Mouse (Mus musculus): ENCODE measurements around the gene Ifitm3. TPM values are rescaled to one million over a fixed set of nuclear protein-coding genes. Genes with fewer than 3 reads are reported as not detected.

Gene Ifitm3
- 21.7 and 24.9 TPM in 2 replicates for polyA plus RNA-seq (2015; fragmentation: Nextera tagmentation; extraction: Ambion mirVana)

DNA sequence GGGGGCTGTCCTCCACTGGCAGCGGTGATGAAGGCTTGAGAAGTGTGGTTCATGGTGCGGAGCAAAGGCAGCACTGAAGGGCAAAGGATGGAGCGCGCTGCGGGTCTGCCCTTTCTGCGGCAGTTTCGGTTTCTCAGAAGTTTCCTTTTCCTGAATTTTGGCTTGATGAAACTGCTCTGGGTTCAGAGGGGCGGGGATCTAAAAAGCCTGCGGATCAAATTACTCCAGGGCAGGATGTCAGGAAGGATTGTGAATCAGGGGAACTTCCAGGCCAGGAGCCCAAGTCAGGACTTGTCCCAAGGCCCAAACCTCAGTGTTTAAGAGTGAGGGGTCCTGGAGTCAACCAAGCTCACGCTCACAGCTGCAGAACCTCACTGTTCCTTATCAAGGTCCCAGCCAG is at the start of gene Ifitm3:
TSS of gene Ifitm3 (minus strand) at position 178 of the 400 bp plus-strand sequence.
- no peak for ATAC-seq (replicated peaks)
- 50% methylated on average over 10 of the region's 10 CpGs for WGBS
- Histone ChIP-seq H3K9ac (replicated peaks) (no peak within 1 kb of the TSS), H3K4me1 (peaks cover 5% of the 10 kb centered on the region; the same call in 1 of the 2 replicates), H3K4me3 (0 out of 2 replicates have a peak within 1 kb of the TSS, but pooled peaks have one; percentile 8), H3K4me2 (replicated peaks) (no peak within 1 kb of the TSS; the same call in 1 of the 2 replicates), H3K27me3 (no peaks in the 10 kb centered on the region), H3K27ac (replicated peaks) (no peak within 1 kb of the TSS), H3K36me3 (no peaks in the 10 kb centered on the region), H3K9me3 (no peaks in the 10 kb centered on the region)

DNA sequence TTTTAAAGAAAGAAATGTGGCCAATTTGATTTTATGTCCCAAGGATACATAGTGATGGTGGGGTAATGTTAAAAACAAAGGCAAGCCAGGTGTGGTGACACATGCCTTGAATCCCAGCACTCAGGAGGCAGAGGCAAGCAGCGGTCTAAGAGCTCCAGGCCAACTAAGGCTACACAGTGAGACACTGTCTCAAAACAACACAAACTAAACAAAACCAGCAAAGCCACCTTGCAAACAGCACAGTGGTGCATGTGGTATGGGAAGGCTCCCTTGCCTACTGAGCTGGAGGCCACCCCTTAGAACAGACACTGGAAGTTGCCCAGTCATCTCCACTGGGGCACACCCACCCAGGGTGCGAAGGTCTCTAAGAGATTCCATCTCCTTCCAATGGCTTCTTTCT is 49.4 kb upstream of the Ifitm3 start:
- Histone ChIP-seq H3K4me1 (peaks cover 28% of the 10 kb centered on the region), H3K27ac (replicated peaks) (peak overlapping the region; percentile 85), H3K9me3 (no peaks in the 10 kb centered on the region), H3K4me3 (peak overlapping the region; percentile 98), H3K9ac (replicated peaks) (peak overlapping the region; percentile 100), H3K27me3 (no peaks in the 10 kb centered on the region), H3K36me3 (peaks cover 13% of the 10 kb centered on the region), H3K4me2 (replicated peaks) (peak overlapping the region; percentile 86)
- ATAC-seq (replicated peaks): peak; percentile 5; the same call in 1 of the 2 replicates
- 78% methylated on average over 2 of the region's 2 CpGs for WGBS

DNA sequence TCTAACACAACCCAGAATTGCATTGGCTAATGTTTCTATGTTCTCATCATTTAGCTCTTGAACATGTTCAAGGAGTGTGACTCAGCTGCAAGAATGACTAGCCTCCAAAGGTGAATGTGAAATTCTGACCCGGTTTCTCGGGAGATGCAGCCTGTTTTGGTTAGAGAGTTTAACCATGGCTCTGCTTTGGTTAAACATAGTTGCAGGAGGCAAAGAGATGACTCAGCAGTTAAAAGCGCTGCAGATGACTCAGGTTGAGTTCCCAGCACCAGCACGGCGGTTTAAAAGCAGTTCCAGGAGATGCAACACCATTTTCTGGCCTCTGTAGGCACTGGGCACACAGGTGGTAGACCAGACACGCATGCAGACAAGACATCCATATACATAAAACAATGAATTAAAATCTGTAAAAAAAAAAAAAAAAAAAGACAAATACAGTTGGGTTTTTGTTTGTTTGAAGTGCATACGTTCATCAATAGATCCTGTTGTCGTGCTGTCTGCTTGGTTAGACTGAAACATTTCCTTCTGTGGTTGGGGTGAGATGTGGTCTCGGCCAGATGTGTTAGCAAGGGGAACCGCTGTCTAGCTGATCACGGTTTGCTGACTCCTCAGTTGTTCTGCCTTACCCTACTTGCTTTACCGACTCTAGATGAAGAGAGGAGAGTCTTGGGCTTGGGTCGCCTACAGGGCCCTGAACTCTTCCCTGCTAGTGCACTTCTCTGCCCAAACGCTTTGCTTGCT is 48.2 kb upstream of the Ifitm3 start:
- Histone ChIP-seq H3K27ac (replicated peaks) (no peak overlapping the region), H3K9me3 (no peaks in the 10 kb centered on the region), H3K36me3 (peaks cover 1% of the 10 kb centered on the region; the same call in 1 of the 2 replicates), H3K9ac (replicated peaks) (no peak overlapping the region), H3K27me3 (no peaks in the 10 kb centered on the region), H3K4me2 (replicated peaks) (no peak overlapping the region), H3K4me3 (no peak overlapping the region), H3K4me1 (peaks cover 28% of the 10 kb centered on the region)
- 94% methylated on average over 14 of the region's 14 CpGs for WGBS
- no peak for ATAC-seq (replicated peaks)

DNA sequence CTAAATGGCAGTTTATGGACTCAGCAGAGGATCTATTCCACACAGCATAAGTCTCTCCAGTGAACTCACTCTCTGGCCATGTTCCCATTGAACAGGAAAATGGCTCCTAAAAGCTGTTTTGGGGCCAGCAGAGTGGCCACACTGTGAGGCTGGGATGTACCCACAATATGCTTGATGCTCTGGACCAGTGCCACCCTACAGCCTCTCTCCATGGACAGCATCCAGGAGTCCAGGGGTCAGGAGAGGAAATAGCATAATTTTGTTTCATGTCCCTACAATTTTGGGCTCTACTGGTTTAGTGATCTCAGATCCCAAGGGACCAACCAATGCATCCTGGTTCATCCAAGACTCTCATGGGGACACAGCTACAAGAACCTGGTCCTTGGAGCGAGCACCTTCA is 47.0 kb upstream of the Ifitm3 start:
- ATAC-seq (replicated peaks): no peak
- 100% methylated on average over 1 of the region's 1 CpGs for WGBS

DNA sequence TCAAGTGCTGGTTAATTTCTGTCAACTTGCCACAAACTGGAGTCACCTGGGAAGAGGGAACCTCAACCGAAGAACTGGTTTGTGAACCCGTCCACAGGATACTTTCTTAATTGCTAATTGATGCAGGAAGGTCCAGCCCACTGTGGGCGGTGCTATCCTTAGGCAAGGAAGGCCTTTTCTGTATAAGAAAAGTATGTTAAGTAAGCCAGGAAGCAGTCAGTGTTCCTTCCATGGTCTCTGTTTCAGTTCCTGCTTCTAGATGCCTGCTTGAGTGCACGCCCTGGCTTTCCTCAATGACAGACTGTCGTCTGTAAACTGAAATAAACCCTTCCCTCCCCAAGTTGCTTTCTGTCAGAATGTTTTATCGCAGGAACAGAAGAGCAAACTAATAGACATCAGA is 46.4 kb upstream of the Ifitm3 start:
- H3K4me1 ChIP-seq: peaks cover 16% of the 10 kb centered on the region
- H3K27ac ChIP-seq (replicated peaks): no peak overlapping the region
- no peaks in the 10 kb centered on the region for H3K9me3 ChIP-seq
- ATAC-seq (replicated peaks): no peak
- no peaks in the 10 kb centered on the region for H3K36me3 ChIP-seq
- WGBS: 90% methylated on average over 6 of the region's 6 CpGs
- no peak overlapping the region for H3K9ac ChIP-seq (replicated peaks)
- no peak overlapping the region for H3K4me2 ChIP-seq (replicated peaks)
- H3K27me3 ChIP-seq: no peaks in the 10 kb centered on the region
- no peak overlapping the region for H3K4me3 ChIP-seq

More for the DNA sequence above, 47.0 kb upstream of the Ifitm3 start:
- Histone ChIP-seq H3K27ac (replicated peaks) (no peak overlapping the region), H3K9me3 (no peaks in the 10 kb centered on the region), H3K4me3 (no peak overlapping the region), H3K27me3 (no peaks in the 10 kb centered on the region), H3K4me2 (replicated peaks) (no peak overlapping the region), H3K9ac (replicated peaks) (no peak overlapping the region), H3K36me3 (no peaks in the 10 kb centered on the region), H3K4me1 (peaks cover 21% of the 10 kb centered on the region)

DNA sequence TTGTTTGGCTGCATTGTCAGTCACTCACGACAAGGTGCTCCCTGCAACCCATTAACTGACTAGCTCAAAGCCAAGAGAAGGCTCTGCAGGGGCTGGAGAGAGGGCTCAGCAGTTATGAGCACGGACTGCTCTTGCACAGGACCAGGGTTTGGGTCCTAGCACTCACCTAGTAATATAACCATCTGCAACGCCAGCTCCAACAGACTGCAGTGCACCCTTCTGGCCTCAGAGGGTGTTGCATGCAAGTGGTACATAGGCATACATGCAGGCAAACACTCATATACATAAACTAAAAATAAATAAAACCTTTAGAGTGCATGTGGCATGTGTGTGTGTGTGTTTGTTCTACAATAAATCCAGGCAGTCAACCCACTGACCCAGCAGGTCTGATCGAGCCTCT is 45.2 kb upstream of the Ifitm3 start:
- Histone ChIP-seq H3K27me3 (no peaks in the 10 kb centered on the region), H3K9ac (replicated peaks) (no peak overlapping the region), H3K4me1 (peaks cover 8% of the 10 kb centered on the region), H3K36me3 (no peaks in the 10 kb centered on the region), H3K4me2 (replicated peaks) (no peak overlapping the region), H3K4me3 (no peak overlapping the region), H3K27ac (replicated peaks) (no peak overlapping the region), H3K9me3 (no peaks in the 10 kb centered on the region)
- 85% methylated on average over 4 of the region's 4 CpGs for WGBS
- ATAC-seq (replicated peaks): no peak

DNA sequence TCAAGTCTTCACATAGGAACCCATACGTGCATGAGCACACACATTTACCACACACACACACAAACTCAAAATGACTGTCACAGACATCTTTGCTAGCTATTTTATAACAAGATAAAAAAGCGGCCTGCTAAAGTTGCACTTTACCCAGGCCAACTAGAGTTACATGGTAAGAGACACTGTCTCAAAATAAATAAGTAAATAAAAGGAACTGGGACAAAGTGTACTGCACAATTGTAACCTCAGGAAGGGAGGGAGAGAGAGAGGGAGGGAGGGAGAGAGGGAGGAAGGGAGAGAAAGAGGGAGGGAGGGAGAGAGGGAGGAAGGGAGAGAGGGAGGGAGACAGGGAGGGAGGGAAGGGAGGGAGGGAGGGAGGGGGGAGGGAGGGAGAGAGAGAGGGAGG is 41.9 kb upstream of the Ifitm3 start:
- peaks cover 10% of the 10 kb centered on the region for H3K4me1 ChIP-seq
- no peaks in the 10 kb centered on the region for H3K9me3 ChIP-seq
- H3K36me3 ChIP-seq: no peaks in the 10 kb centered on the region
- no peak for ATAC-seq (replicated peaks)
- H3K27me3 ChIP-seq: no peaks in the 10 kb centered on the region
- H3K27ac ChIP-seq (replicated peaks): no peak overlapping the region
- WGBS: 81% methylated on average over 2 of the region's 2 CpGs
- H3K4me2 ChIP-seq (replicated peaks): no peak overlapping the region
- no peak overlapping the region for H3K4me3 ChIP-seq
- H3K9ac ChIP-seq (replicated peaks): no peak overlapping the region

DNA sequence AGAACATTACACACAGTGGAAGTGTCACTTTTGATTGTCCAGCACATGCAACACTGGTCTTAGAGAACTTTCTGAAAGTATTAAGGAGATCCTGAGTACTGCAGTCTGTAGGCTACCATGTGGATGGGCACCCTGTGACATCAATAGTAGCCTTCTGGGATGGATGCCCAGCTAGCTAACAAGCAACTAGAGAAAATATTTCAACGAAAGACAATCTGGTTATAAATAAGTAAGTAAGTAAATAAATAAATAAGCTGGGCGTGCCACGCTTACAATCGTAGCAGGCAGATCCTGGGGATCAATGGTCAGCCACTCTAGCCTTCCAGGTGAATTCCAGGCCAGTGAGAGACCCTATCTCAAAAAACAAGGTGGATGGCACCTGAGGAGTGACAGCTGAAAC is 41.4 kb upstream of the Ifitm3 start:
- H3K27me3 ChIP-seq: no peaks in the 10 kb centered on the region
- no peak overlapping the region for H3K4me3 ChIP-seq
- 94% methylated on average over 4 of the region's 4 CpGs for WGBS
- H3K9ac ChIP-seq (replicated peaks): no peak overlapping the region
- H3K9me3 ChIP-seq: no peaks in the 10 kb centered on the region
- H3K4me1 ChIP-seq: peaks cover 14% of the 10 kb centered on the region
- H3K27ac ChIP-seq (replicated peaks): no peak overlapping the region
- no peak for ATAC-seq (replicated peaks)
- H3K4me2 ChIP-seq (replicated peaks): no peak overlapping the region
- H3K36me3 ChIP-seq: no peaks in the 10 kb centered on the region

DNA sequence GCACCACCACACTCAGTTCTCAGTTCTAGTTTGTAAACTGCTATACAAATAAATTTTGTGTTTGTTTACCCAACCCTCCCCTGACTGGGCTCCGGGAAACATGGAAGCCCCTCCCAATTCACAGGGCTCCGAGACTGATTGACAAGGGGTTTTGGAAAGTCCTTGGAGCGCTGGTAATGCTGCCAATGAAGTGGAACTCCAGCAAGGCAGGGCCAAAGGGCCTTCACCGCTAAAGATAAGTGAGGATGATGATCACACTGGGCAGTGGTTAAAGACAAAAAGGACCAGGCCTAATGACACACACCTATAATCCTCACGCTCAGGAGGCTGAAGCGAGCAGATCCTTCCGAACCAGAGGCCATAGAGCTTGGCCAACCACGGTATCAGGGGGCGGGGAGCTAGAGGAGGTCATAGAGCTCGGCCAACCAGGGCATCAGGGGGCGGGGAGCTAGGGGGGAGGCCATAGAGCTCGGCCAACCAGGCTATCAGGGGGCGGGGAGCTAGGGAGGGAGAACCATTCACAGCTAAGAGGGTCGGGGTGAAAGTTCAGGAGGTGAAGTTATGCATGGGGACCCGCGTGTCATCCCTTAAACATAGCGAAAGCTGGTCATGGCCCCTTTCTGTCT is 40.6 kb upstream of the Ifitm3 start:
- H3K4me3 ChIP-seq: no peak overlapping the region
- H3K4me1 ChIP-seq: peaks cover 14% of the 10 kb centered on the region
- no peak overlapping the region for H3K27ac ChIP-seq (replicated peaks)
- H3K4me2 ChIP-seq (replicated peaks): no peak overlapping the region
- 76% methylated on average over 17 of the region's 17 CpGs for WGBS
- no peaks in the 10 kb centered on the region for H3K9me3 ChIP-seq
- no peaks in the 10 kb centered on the region for H3K27me3 ChIP-seq
- no peak for ATAC-seq (replicated peaks)
- H3K9ac ChIP-seq (replicated peaks): no peak overlapping the region
- H3K36me3 ChIP-seq: no peaks in the 10 kb centered on the region

DNA sequence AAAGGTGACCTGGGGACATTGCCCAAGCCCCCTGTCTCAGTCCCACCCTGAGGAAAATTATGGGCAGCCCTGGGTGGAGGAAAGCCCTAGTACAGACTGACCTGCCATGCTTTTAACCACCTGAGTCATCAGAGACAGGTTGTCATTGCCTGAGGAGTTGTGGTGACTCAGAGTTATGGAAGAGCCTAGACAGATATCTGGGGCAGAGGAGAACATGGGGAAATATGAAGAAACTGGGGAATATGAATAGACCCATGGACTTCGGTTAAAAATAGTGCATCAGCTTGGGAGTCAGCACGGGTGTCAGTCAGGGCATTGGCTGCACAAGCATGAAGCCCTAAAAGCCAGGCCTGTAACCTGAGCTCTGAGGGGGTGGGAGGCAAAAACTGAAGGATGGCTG is 38.8 kb upstream of the Ifitm3 start:
- Histone ChIP-seq H3K9me3 (no peaks in the 10 kb centered on the region), H3K27me3 (no peaks in the 10 kb centered on the region), H3K36me3 (no peaks in the 10 kb centered on the region), H3K4me2 (replicated peaks) (no peak overlapping the region), H3K9ac (replicated peaks) (no peak overlapping the region), H3K4me1 (peaks cover 14% of the 10 kb centered on the region), H3K4me3 (no peak overlapping the region), H3K27ac (replicated peaks) (no peak overlapping the region)
- WGBS: 91% methylated on average over 2 of the region's 2 CpGs
- no peak for ATAC-seq (replicated peaks)

DNA sequence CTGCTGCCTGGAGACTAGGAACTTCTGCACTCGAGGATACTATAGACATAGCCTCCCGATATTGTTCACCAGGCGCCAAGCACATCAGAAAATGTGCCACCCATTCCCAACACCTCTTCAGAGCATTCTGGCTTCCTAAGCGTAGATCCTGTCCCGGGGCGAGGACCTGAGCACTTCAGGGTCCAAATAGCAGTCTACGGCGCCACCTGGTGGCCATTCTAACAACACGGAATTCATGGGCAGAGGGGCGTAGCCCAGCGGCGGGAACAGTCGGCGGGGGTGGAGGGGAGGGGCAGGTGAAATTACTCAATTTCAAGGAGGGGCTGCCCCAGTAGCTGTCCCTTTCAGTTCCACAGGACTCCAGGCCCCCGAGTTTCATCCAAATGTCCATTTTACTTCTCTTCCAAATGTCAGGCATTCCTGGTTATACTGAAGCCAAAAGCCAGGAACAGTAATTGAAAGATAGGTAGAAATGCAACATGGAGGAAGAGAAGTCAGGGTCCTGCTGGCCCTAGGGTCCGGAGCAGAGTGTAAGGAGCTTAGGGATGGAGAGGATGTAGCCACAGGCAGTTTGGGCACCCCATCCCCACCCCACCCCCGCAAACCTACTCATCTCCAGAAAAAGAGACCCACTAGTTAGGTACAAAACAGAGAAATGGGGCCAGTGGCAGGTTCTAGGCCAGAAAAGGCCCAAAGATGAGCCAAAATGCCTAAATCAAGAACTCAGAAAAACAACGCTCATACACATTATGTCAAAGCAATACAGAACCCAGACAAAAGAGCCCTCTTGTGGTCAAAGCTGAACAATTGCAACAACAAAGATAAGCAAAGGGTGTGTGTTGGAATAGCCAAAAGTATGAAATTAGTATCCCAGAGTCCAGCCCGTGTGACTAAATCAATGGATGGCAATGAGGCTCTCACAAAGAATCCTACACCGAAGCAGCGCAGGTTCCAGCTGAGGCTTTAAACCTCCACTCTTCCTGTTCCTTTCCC is 38.0 kb upstream of the Ifitm3 start:
- H3K4me2 ChIP-seq (replicated peaks): peak overlapping the region; percentile 74
- H3K4me3 ChIP-seq: peak overlapping the region; percentile 41
- WGBS: 9% methylated on average over 21 of the region's 21 CpGs
- H3K27me3 ChIP-seq: no peaks in the 10 kb centered on the region
- no peaks in the 10 kb centered on the region for H3K9me3 ChIP-seq
- H3K36me3 ChIP-seq: no peaks in the 10 kb centered on the region
- peak overlapping the region; percentile 51 for H3K9ac ChIP-seq (replicated peaks)
- H3K4me1 ChIP-seq: peaks cover 14% of the 10 kb centered on the region
- peak; percentile 94 for ATAC-seq (replicated peaks)
- peak overlapping the region; percentile 78 for H3K27ac ChIP-seq (replicated peaks)

Measured in forebrain, embryonic 15.5 days (tissue).